Mouse (Mus musculus) urinary bladder, postnatal 14 days (tissue): ENCODE data around the gene Ivns1abp.
"Not testable (repeated sequence)": the region's sequence is repeated elsewhere in the genome, so short reads cannot be mapped to it uniquely, and the experiment has no call there.

Experiments used
- DNase-seq: peaks from one replicate; pipeline ENCODE4 v3.0.0; 2021; ENCODE audit warnings: low spot score

Ivns1abp gene

DNA sequence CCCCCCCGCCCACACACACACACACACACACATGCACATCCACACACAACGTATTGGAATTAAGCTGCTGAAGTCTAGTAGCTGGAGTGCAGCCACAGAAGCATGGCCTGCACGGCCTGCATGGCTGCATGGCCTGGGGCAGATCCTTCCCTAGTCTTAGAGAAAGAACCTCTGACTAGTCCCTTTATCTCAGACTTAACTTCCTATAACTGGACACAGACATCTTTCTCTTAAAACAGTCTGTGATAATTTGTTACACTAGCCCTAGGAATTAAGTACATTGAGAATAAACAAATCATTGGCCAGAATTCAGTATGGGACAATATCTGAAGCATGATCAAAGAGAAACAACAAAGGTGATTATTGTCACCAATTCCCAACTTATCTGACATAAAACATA is 2.0 kb upstream of the Ivns1abp start:
- no peak for DNase-seq

DNA sequence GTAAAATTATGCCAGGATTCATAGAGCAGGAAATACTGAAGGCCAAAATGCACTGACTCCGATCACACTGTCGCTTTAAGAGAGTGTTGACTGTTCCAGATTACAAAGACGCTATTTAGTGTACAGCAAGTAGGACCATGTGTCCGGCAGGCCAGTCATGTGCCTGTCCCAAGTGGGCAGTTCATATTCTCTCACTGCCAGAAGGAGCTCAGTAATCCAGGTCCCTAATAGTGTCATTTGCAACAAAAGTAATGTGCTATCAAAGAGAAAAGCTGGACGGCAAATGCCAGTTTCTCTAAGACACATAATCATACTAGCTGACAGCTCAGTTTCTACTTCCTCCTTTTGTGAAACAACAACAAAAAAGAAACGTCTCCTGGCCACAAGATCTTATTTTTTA is 1.3 kb upstream of the Ivns1abp start:
- DNase-seq: no peak

- no peak for DNase-seq
These were observed 550 bp upstream of the Ivns1abp start for GRCm38 (mm10) chr1:151343571-151344282.

DNA sequence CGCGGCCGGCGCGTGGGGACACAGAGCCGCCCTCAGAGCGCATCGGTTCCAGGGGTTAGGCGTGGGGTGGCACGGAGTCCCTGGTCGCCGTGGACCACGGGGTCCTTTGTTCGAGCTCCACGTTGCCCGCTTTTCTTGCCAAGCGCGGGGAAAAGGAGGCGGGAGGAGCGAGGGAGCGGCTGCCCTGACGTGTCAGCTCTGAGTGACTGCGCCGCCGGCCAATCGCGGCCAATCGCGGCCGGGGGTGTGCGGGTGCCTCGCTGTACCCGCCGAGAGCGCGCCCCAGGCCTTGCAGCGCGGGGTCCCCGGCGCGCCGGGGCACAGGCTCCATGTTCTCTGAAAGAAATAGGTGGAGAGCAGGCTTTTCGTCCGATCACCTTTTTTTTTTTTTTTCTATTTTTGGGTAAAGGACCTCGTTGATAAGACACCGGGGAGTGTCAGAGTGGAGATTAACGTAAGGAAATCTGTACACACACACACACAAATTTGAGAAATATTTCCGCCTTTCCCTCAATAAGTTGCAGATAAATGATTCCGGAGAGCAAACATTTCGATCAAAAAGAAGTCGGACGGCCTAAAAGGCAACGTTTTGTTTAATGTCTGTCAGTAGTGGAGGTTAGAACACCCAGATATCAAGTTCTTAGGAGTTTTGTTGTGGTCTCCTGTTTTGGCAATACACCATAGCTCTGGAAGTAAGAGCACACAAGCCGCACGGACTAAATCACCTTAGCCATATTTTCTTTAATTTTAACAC is 1.0 kb downstream of the Ivns1abp start:
- peak; percentile 98 for DNase-seq

DNA sequence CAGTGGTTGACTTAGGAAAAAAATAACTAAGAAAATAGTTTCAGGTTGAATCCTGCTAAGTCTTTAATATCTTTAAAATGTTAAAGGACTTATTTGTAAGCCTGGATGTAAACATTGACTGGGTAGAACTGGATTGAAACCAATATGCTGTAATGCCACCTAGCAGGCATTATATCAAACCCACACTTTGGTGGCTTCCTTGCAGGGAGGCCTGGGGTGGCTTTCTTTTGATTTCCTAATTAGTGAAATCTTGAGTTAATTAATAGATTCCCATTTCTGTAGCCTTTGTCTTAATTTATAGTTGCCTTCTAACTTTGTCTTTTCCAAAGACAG is 1.6 kb downstream of the Ivns1abp start:
- no peak for DNase-seq

DNA sequence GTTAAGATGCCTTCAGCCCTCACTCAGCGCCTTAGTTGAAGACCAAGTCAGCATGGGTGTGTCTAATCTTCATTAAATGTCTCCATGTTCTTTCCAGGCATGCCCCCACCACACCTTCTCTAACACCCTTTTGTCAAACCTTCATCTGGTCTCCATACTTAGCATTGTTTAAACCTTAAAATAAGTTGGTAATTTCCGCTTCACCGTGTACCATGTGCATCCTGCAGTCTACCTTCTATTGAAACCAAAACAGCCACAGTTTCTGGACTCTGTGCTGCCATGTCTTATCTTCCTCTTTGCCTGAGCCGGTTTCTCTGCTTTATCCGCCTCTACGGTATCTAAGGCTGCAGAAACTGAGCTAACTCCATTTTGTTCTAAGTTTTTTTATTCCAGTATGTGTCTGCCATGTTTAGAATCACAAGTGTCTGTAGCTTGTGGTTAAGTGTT is 2.4 kb downstream of the Ivns1abp start:
- DNase-seq: no peak

DNA sequence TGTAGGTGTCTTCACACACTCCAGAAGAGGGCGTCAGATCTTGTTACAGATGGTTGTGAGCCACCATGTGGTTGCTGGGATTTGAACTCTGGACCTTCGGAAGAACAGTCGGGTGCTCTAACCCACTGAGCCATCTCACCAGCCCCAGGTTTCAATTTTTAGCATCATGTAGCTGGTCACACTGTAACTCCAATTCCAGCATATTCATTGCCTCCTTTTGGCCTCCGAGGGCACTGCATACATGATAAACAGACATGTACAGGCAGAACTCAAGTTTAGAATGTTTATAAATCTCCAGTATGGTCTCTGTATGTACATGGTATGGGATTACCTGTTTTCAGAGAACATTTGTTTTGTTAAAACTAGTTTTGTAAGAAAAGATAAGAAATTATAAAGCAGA is 4.0 kb downstream of the Ivns1abp start:
- not testable (repeated sequence) for DNase-seq

DNA sequence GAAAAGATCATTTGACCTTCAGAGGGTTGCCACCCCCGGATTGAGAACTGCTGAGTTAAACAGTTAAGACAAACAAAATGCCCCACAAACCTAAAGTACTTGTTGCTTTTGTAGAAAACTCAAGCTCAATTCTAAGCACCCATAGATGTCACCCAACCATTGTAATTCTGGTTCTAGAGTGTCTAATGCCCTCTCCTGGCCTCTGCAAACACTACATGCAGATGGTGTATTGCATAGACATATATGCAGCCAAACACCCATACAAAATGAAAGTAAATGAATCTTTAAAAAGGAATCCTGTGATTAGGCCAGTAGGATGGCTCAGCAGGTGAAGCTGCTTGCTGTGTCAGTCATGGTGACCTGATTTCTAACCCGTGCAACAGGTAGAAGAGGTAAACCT is 8.6 kb downstream of the Ivns1abp start:
- peak; percentile 15 for DNase-seq

- DNase-seq: no peak
These were observed 11.7 kb downstream of the Ivns1abp start for GRCm38 (mm10) chr1:151355994-151356393.

DNA sequence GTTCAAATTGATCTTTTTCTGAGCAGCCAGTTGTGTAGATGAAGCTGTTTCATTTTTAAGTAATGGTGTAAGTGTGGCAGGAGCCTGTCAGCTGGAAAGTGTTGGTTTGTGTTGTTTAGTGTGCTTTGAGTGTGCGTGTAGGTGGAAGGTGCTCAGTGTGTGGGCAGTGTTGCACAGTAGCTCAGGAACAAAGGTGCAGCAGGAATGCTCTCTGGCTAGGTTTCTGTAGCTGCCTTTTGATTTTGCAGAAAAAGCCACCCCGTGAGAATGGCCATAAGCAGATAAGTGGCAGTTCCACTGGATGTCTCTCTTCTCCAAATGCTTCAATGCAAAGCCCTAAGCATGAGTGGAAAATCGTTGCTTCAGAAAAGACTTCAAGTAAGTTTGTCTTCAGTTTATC is 15.1 kb downstream of the Ivns1abp start:
- DNase-seq: no peak

GRCm38 (mm10) chr1:151366944-151367605 is 22.8 kb downstream of the Ivns1abp start:
- no peak for DNase-seq

- no peak for DNase-seq
These were observed 23.5 kb downstream of the Ivns1abp start for GRCm38 (mm10) chr1:151367721-151368324.

DNA sequence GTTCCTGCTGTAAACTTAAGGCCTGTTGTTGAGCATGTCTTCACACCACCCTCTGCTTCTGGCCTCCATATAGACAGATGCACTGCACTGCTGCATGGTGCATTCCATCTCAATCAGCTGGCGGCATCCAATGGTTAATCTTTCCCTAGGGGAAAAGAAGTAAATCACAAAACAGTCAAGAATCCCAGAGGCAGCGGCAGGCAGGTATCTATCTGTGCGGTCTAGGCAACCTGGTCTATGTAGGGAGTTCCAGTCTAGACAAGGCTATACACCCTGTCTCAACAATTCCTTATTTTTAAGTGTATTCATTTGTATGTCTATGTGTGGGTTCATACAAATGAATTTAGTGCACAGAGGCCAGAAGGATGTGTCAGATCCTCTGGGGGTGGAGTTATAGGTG is 24.2 kb downstream of the Ivns1abp start:
- no peak for DNase-seq

- no peak for DNase-seq
These were observed 26.3 kb downstream of the Ivns1abp start for GRCm38 (mm10) chr1:151370573-151370972.

DNA sequence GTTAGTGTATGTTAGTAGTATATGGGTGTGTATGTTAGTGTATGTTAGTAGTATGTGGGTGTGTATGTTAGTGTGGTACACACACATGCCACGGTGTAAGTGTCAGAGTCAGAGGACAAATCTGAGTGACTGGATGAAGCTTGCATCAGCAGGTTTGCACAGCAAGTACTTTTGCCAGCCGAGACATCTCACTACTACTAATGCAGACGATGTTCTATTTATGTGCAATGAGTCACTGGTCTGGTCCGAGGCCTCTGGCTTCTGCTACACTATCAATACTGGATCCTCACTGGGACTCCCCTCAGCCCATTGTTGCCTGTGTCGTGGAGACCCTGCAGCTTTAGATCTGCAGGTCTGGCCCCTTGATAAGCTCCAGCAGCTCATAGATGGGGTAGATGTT is 27.3 kb downstream of the Ivns1abp start:
- no peak for DNase-seq

DNA sequence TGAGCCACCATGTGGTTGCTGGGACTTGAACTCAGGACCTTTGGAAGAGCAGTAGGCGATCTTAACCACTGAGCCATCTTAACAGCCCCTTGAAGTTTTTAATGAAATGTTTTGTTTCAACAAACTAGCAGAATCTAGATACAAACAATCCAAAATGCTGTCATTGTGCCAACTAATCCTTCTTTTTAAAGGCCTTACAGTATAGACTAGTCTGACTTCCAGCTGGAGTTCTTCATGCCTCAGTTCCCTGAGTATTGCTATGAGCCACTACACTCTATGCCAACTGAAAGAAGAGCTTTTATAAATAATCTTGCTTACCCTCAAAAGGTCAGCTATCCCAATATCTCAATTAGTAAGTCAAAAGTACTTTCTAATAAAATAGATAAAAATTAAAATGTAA is 28.5 kb downstream of the Ivns1abp start:
- no peak for DNase-seq

DNA sequence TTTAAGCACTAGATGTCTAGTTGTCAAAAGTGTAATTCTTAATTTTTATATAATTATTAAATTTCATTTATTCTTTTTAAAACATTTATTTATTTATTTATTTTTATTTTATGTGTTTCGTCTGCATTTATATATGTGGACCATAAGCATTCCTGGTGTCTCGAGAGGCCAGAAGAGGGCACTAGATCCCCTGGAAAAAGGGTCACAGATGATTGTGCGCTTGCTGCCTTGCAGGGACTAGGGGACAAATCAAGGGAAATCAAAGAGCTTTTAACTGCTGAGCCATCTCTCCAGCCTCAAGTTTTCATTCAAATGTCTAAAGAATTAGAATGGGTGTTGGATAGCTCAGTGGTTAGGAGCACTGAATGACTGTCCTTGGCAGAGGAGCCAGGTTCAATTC is 33.1 kb downstream of the Ivns1abp start:
- DNase-seq: no peak

GRCm38 (mm10) chr1:151390029-151390428 is 45.8 kb downstream of the Ivns1abp start:
- DNase-seq: peak; percentile 7

DNA sequence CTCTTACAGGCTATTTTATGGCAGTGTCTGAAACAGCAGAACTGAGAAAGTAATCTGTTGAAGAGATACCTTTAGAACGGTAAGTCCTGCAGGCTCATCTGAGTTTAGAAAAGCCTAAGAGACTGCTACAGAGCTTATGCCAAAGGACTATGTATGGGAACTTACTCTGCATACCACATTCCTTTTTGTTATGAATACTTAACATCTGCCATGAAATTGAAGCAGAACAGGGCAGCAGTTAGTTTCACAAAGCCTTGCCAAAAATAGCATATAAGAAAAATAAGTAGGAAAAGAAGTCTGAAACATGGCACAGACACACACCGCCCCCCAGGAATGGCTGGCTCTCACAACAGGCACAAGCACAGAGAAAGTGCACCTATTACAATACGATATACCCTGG is 65.5 kb downstream of the Ivns1abp start:
- no peak for DNase-seq
